Mouse (Mus musculus) common myeloid progenitor, adult 5-6 weeks (primary cell): ENCODE measurements around the gene Isg20l2. TPM values are rescaled to one million over a fixed set of nuclear protein-coding genes. Genes with fewer than 3 reads are reported as not detected.

ENCODE experiments used
- ATAC-seq: replicated peaks from 2 replicates; pipeline ENCODE4 v1.8.0; 2016; ENCODE audit warnings: low read depth, mild to moderate bottlenecking, moderate TSS enrichment, inconsistent platforms; ENCODE audit not compliant: poor library complexity, severe bottlenecking
- total RNA-seq: library from RNA; stranded (forward); fragments of 200-1000, 187-1606 nt; gene quantifications from 2 replicates; pipeline ENCODE4 v1.2.3, GENCODE M21; 2017

The Isg20l2 gene
- total RNA-seq, 1 experiment from 2014 or later: 56.6 TPM

GRCm38 (mm10) chr3:87945781-87946540 lies 15.8 kb downstream of the Isg20l2 start:
- ATAC-seq: no peak

- no peak for ATAC-seq
Measured at GRCm38 (mm10) chr3:87946541-87946860, 16.4 kb downstream of the Isg20l2 start.

- ATAC-seq: no peak
Measured at GRCm38 (mm10) chr3:87947056-87947810, 17.1 kb downstream of the Isg20l2 start.

- no peak for ATAC-seq
Measured at GRCm38 (mm10) chr3:87947811-87948199, 17.7 kb downstream of the Isg20l2 start.

- peak; percentile 29 for ATAC-seq
Measured at GRCm38 (mm10) chr3:87948378-87949265, 18.5 kb downstream of the Isg20l2 start, which contains the start of gene Crabp2. Gene Crabp2, plus strand, starts transcription at chr3:87948666.

GRCm38 (mm10) chr3:87949266-87949954 lies 19.3 kb downstream of the Isg20l2 start:
- ATAC-seq: no peak

GRCm38 (mm10) chr3:87949955-87950515 lies 19.9 kb downstream of the Isg20l2 start:
- ATAC-seq: no peak

GRCm38 (mm10) chr3:87951946-87952345 lies 21.8 kb downstream of the Isg20l2 start:
- ATAC-seq: no peak

GRCm38 (mm10) chr3:87952440-87952839 lies 22.3 kb downstream of the Isg20l2 start:
- no peak for ATAC-seq

- ATAC-seq: no peak
Measured at GRCm38 (mm10) chr3:87958056-87958455, 27.9 kb downstream of the Isg20l2 start.

GRCm38 (mm10) chr3:87958476-87958875 lies 28.4 kb downstream of the Isg20l2 start:
- no peak for ATAC-seq

GRCm38 (mm10) chr3:87958967-87959366 lies 28.9 kb downstream of the Isg20l2 start:
- no peak for ATAC-seq

- no peak for ATAC-seq
Measured at GRCm38 (mm10) chr3:87959371-87959770, 29.3 kb downstream of the Isg20l2 start.

- no peak for ATAC-seq
Measured at GRCm38 (mm10) chr3:87960191-87960585, 30.1 kb downstream of the Isg20l2 start.

GRCm38 (mm10) chr3:87960586-87961191 lies 30.6 kb downstream of the Isg20l2 start:
- ATAC-seq: peak; percentile 99

- ATAC-seq: peak; percentile 53
Measured at GRCm38 (mm10) chr3:87970184-87970938, 40.2 kb downstream of the Isg20l2 start.

GRCm38 (mm10) chr3:87970939-87971488 lies 40.9 kb downstream of the Isg20l2 start, which contains the start of gene Nes:
Gene Nes, plus strand, starts transcription at chr3:87971078.
- peak; percentile 51 for ATAC-seq
